Mouse (Mus musculus) megakaryocyte-erythroid progenitor cell, adult 5-6 weeks (primary cell): ENCODE measurements around the gene Als2cl. TPM values are rescaled to one million over a fixed set of nuclear protein-coding genes. Genes with fewer than 3 reads are reported as not detected.

ENCODE experiments used
- ATAC-seq: replicated peaks from 2 replicates; pipeline ENCODE4 v1.8.0; 2016; ENCODE audit warnings: mild to moderate bottlenecking, inconsistent platforms; ENCODE audit not compliant: severe bottlenecking, poor library complexity, low FRiP score, low TSS enrichment
- total RNA-seq, 2 experiments: library from RNA; stranded (forward) in 1 of 2; stranded (reverse) in 1 of 2; fragments of 200-1000, 215-1000 nt in 1 of 2; fragments of >200 nt in 1 of 2; fragmentation: Nextera tagmentation in 1 of 2; gene quantifications; 2 replicates each; pipeline ENCODE4 v1.2.3; 2014 to 2017

The Als2cl gene
- total RNA-seq, 2 experiments from 2014 or later = 0.66 to 3.7 TPM

- ATAC-seq = no peak
Measured at GRCm38 (mm10) chr9:110877888-110878287, 1.8 kb upstream of the Als2cl start.

GRCm38 (mm10) chr9:110879998-110880561 lies 410 bp downstream of the Als2cl start, which contains the start of gene Tmie:
Gene Tmie (minus strand): TSS chr9:110880113.
- ATAC-seq = 0 out of 2 replicates have a peak, but pooled peaks have one; percentile 8

GRCm38 (mm10) chr9:110880772-110881171 lies 1.1 kb downstream of the Als2cl start:
- no peak for ATAC-seq

- no peak for ATAC-seq
Measured at GRCm38 (mm10) chr9:110881953-110882352, 2.3 kb downstream of the Als2cl start.

GRCm38 (mm10) chr9:110887388-110888303 lies 8.0 kb downstream of the Als2cl start:
- ATAC-seq = no peak

- ATAC-seq = no peak
Measured at GRCm38 (mm10) chr9:110888935-110889334, 9.3 kb downstream of the Als2cl start.

- ATAC-seq = no peak
Measured at GRCm38 (mm10) chr9:110890026-110890783, 10.5 kb downstream of the Als2cl start.

GRCm38 (mm10) chr9:110891077-110891828 lies 11.6 kb downstream of the Als2cl start:
- no peak for ATAC-seq

- ATAC-seq = no peak
Measured at GRCm38 (mm10) chr9:110892552-110892951, 12.9 kb downstream of the Als2cl start.

- ATAC-seq = no peak
Measured at GRCm38 (mm10) chr9:110893429-110893828, 13.8 kb downstream of the Als2cl start.

GRCm38 (mm10) chr9:110895507-110895906 lies 15.8 kb downstream of the Als2cl start:
- peak; percentile 31; the same call in 1 of the 2 replicates for ATAC-seq

- ATAC-seq = no peak
Measured at GRCm38 (mm10) chr9:110895994-110896393, 16.3 kb downstream of the Als2cl start.

GRCm38 (mm10) chr9:110896595-110896994 lies 16.9 kb downstream of the Als2cl start:
- no peak for ATAC-seq

- ATAC-seq = no peak
Measured at GRCm38 (mm10) chr9:110899451-110900008, 19.9 kb downstream of the Als2cl start.

GRCm38 (mm10) chr9:110901204-110901603 lies 21.5 kb downstream of the Als2cl start:
- ATAC-seq = no peak

- ATAC-seq = no peak
Measured at GRCm38 (mm10) chr9:110902271-110902670, 22.6 kb downstream of the Als2cl start.

GRCm38 (mm10) chr9:110907201-110907837 lies 27.6 kb downstream of the Als2cl start:
- no peak for ATAC-seq

GRCm38 (mm10) chr9:110907838-110908630 lies 28.4 kb downstream of the Als2cl start:
- no peak for ATAC-seq
